Mouse (Mus musculus) midbrain, embryonic 14.5 days (tissue): Measurements from ENCODE around the gene Slc2a10. TPM values are rescaled to one million over a fixed set of nuclear protein-coding genes. Genes with fewer than 3 reads are reported as not detected.

ENCODE experiments used
- ATAC-seq: fragments of 200-750 bp; cut with Nextera tagmentation; 2 replicates; pipeline ENCODE4 v1.8.0; 2017; ENCODE audit warnings: moderate number of reproducible peaks, moderate library complexity; ENCODE audit not compliant: low FRiP score, low TSS enrichment
- DNase-seq: peaks from one replicate; pipeline ENCODE4 v3.0.0-alpha.2; 2015
- H3K27ac ChIP-seq: fragments of 300-500 bp; sonication (generic); replicated peaks from 2 replicates; pipeline ENCODE4 v1.5.1; 2014; ENCODE audit warnings: mild to moderate bottlenecking, low read depth, low read length, moderate library complexity
- H3K27me3 ChIP-seq: fragments of 300-500 bp; sonication (generic); 2 replicates; pipeline ENCODE4 v1.6.1; 2014; ENCODE audit warnings: low read length, control low read depth, mixed read lengths; ENCODE audit not compliant: control insufficient read depth, insufficient read depth
- H3K36me3 ChIP-seq: fragments of 300-500 bp; sonication (generic); 2 replicates; pipeline ENCODE4 v1.6.1; 2014; ENCODE audit warnings: low read length, control low read depth; ENCODE audit not compliant: control insufficient read depth, insufficient read depth
- H3K4me1 ChIP-seq: fragments of 300-500 bp; sonication (generic); 2 replicates; pipeline ENCODE4 v1.6.1; 2014; ENCODE audit warnings: mild to moderate bottlenecking, antibody characterized with exemption, low read length, control low read depth; ENCODE audit not compliant: control insufficient read depth, insufficient read depth
- H3K4me2 ChIP-seq: fragments of 300-500 bp; sonication (generic); 2 replicates; pipeline ENCODE4 v1.6.1; 2014; ENCODE audit warnings: mild to moderate bottlenecking, low read length, moderate library complexity
- H3K4me3 ChIP-seq: fragments of 300-500 bp; sonication (generic); replicated peaks from 2 replicates; pipeline ENCODE4 v1.5.1; 2014; ENCODE audit warnings: low read depth, low read length
- H3K9ac ChIP-seq: fragments of 300-500 bp; sonication (generic); replicated peaks from 2 replicates; pipeline ENCODE4 v1.6.1; 2014; ENCODE audit warnings: mild to moderate bottlenecking, low read length, moderate library complexity
- H3K9me3 ChIP-seq: fragments of 300-500 bp; sonication (generic); 2 replicates; pipeline ENCODE4 v1.6.1; 2016; ENCODE audit warnings: low read length, control low read depth, mixed read lengths; ENCODE audit not compliant: control insufficient read depth
- WGBS: fragments of 180-500 bp; shearing (Covaris S2); extraction: QIAGEN DNeasy Blood & Tissue Kit; methylation state at CpG from one replicate; pipeline ENCODE4 v1.1.7; 2014; 5-methylcytosine and 5-hydroxymethylcytosine counted together
- polyA plus RNA-seq: library from polyadenylated mRNA; unstranded; fragments of >200 nt; fragmentation: Nextera tagmentation; extraction: Ambion mirVana; gene quantifications from 2 replicates; pipeline ENCODE4 v1.2.1, GENCODE M21; 2014

The Slc2a10 gene
- polyA plus RNA-seq, 1 experiment from 2014 or later, result 1.8 TPM

DNA sequence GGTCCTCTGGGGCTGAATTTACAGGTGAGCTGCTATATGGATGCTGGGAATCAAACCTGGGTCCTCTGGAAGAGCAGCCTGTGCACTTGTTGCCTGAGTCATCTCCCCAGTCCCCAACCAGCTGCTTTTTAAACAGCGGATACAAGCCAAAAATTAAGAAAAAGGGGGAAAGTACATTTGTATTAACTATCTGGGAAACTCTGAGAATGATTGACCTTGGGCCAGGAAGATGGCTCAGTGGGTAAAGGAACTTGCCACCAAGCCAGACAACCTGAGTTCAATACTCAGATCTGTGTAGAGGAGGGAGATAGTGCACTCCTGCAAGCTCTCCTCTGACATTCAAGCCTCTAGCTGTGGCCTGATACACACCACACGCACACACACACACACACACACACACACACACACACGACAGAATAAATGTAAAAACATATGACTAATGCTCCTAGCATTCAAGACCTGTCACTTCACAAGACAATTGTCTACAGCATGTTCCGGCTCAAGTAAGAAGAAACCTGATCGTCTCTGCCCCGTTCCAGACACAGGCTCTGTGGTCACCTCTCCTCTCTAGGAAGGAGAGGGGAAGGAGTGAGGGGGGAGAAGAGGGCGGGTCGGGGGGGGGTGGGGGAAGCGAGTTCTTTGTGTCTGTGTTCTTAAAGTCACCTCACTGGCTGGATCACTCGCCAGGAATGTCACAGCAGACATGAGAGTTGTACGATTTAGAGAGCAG is 56.1 kb downstream of the Slc2a10 start:
- H3K9ac ChIP-seq, result no peak overlapping the region
- H3K36me3 ChIP-seq, result no peaks in the 10 kb centered on the region
- H3K4me3 ChIP-seq, result no peak overlapping the region
- H3K27ac ChIP-seq, result no peak overlapping the region
- peaks cover 8% of the 10 kb centered on the region; the same call in 1 of the 2 replicates for H3K4me1 ChIP-seq
- no peaks in the 10 kb centered on the region for H3K27me3 ChIP-seq
- ATAC-seq, result no peak
- H3K4me2 ChIP-seq, result no peak overlapping the region
- WGBS, result 27% methylated on average over 11 of the region's 11 CpGs
- no peaks in the 10 kb centered on the region for H3K9me3 ChIP-seq
- no peak for DNase-seq

DNA sequence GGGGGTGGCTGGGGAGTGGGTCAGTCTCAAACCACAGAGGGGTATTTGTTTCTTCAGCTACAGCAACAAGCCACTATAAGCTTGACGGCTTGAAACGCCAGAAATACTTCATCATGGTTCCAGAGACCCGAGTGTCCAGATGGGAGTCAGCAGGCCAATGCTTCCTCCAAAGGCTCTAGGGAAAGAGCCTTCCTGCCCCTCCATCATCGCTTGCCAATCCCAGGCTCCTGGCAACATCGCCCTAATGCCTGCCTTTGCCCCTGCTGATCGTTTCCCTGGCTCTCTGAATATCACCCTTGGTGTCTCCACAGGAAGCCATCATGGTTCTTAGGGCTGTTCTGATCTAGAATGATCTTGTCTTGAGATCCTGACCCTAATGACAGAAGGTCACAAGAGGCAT is 58.3 kb downstream of the Slc2a10 start:
- Histone ChIP-seq H3K9ac (no peak overlapping the region), H3K4me3 (no peak overlapping the region), H3K27me3 (no peaks in the 10 kb centered on the region), H3K9me3 (no peaks in the 10 kb centered on the region), H3K36me3 (no peaks in the 10 kb centered on the region), H3K27ac (no peak overlapping the region), H3K4me2 (no peak overlapping the region), H3K4me1 (peaks cover 8% of the 10 kb centered on the region; the same call in 1 of the 2 replicates)
- ATAC-seq, result no peak
- DNase-seq, result no peak
- 69% methylated on average over 6 of the region's 6 CpGs for WGBS

DNA sequence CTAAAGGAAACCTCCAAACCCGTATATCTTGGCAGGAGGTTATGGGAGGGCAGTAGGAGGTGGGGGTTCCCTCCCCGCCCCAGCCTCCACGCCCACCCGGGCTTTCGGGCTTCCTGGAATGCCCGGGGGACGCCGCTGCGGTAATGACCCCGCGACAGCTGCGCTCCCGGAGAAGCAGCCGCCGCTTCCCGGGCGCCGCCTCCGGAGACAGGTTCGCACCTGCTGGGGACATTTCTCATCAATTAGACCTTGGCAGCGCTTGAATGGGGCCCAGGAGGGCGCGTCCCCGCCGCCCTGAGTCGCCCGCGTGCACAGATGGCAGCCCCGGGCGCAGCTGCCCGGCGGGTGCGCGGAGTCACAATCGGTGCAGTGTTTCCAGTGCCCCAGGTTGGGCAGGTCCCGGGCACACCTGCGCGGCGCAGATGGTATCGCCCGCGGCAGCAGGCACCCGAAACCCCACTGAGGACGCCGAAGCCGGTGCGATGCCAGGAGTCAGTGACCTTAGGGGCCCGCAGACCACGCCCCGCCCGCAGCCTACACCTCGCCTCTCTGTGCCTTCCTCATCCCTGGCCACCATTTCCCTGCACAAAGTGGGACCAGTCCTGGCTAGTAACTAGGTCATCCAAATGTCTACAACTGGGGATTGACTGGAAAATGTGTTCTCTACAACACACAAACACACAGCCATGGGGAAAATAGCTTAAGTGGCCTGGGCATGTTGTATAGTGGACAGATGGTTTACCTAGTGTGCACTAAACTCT is 59.9 kb downstream of the Slc2a10 start:
- Histone ChIP-seq H3K4me2 (peak overlapping the region; percentile 84), H3K4me1 (peaks cover 8% of the 10 kb centered on the region; the same call in 1 of the 2 replicates), H3K27me3 (no peaks in the 10 kb centered on the region), H3K4me3 (peak overlapping the region; percentile 40), H3K36me3 (no peaks in the 10 kb centered on the region), H3K9me3 (no peaks in the 10 kb centered on the region), H3K9ac (peak overlapping the region; percentile 53), H3K27ac (peak overlapping the region; percentile 49)
- 1% methylated on average over 52 of the region's 52 CpGs for WGBS
- ATAC-seq (peak; percentile 68; the same call in 1 of the 2 replicates), DNase-seq (peak; percentile 80)

DNA sequence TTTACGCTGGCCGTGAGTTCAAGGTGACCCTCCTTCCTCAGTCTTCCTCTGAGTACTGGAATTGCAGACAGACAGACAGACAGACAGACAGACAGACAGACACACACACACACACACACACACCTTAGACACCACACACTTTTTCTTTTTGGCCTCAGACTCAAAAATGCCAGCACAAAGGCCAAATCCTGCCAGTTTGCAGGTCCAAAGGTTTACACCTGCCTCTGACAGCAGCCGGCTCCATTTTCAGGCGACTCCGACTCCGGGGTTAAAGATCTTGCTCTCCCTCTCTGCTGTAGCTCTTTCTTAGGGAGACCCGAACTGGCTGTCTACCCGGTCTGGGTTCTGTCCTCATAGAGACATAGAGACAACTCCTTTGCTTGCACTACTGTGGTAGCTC is 60.5 kb downstream of the Slc2a10 start:
- no peaks in the 10 kb centered on the region for H3K27me3 ChIP-seq
- no peaks in the 10 kb centered on the region for H3K9me3 ChIP-seq
- no peak overlapping the region for H3K9ac ChIP-seq
- H3K27ac ChIP-seq, result peak overlapping the region; percentile 49; the same call in 1 of the 2 replicates
- H3K36me3 ChIP-seq, result no peaks in the 10 kb centered on the region
- H3K4me3 ChIP-seq, result no peak overlapping the region
- WGBS, result 56% methylated on average over 8 of the region's 8 CpGs
- peaks cover 8% of the 10 kb centered on the region; the same call in 1 of the 2 replicates for H3K4me1 ChIP-seq
- no peak overlapping the region for H3K4me2 ChIP-seq
- ATAC-seq, result no peak
- DNase-seq, result no peak

DNA sequence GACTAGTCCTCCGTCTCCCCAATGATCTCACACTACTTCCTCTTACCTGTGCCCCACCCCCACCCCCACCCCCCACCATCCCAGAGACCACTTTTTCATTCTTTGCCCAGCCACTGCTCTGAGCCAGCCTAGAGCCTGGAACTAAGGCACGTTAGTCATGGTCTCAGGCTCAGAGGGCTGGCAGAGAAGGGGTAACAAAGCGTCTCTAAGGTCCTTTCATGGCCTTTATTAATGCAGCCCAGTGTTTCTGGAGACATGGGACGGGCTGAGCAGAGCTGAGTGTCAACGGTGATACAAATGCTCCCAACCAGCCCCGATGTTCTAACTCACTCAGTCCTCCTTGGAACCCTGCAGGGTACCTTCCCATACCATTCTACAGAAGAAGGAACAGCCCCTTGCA is 61.0 kb downstream of the Slc2a10 start:
- peak; percentile 59 for DNase-seq
- WGBS, result 7% methylated on average over 6 of the region's 6 CpGs

DNA sequence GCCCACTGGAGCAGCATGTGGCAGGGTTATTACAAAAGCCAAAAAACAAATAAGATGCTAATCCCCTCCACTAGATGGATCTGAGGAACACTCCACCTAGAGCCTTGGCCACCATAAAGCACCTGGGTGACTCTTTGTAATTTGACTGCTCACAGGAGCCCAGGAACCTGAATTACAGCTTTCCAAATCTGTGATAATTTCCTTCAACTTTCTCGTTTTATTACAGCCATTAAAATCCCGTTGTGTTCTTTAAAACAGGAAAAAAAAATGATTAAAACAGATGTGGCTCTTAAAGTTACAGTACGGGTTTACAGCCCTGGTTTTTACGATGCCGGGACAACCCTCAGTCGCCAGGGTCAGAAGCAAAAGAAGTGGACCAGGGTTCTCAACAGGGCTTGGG is 63.3 kb downstream of the Slc2a10 start:
- Histone ChIP-seq H3K9ac (no peak overlapping the region), H3K27me3 (no peaks in the 10 kb centered on the region), H3K27ac (no peak overlapping the region), H3K9me3 (no peaks in the 10 kb centered on the region), H3K4me1 (peaks cover 8% of the 10 kb centered on the region; the same call in 1 of the 2 replicates), H3K36me3 (no peaks in the 10 kb centered on the region), H3K4me3 (no peak overlapping the region), H3K4me2 (no peak overlapping the region)
- 89% methylated on average over 6 of the region's 6 CpGs for WGBS
- DNase-seq, result no peak
- ATAC-seq, result no peak

More for the DNA sequence above, 61.0 kb downstream of the Slc2a10 start:
- Histone ChIP-seq H3K27me3 (no peaks in the 10 kb centered on the region), H3K36me3 (no peaks in the 10 kb centered on the region), H3K4me1 (peaks cover 8% of the 10 kb centered on the region; the same call in 1 of the 2 replicates), H3K4me3 (no peak overlapping the region), H3K27ac (peak overlapping the region; percentile 60), H3K4me2 (no peak overlapping the region), H3K9ac (no peak overlapping the region), H3K9me3 (no peaks in the 10 kb centered on the region)
- ATAC-seq, result peak; percentile 40; the same call in 1 of the 2 replicates

DNA sequence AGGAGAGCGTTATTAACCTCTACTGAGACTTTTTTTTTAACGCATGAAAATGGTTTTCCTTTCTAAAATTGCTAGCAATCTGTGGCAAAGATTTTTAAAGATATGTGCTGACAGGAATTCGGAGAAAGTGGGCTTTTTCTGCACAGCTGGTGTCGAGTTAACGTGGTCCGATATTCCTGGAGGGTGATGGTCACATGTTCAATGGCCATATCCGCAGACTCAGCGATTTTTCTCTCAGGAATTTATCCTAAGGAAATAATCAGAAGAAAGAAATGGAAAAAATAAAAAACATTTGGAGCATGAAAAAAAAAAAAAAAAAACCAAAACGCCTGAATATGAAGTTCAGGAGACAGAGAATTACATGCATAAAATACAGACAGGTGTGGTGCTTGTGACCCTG is 64.2 kb downstream of the Slc2a10 start:
- Histone ChIP-seq H3K36me3 (no peaks in the 10 kb centered on the region), H3K4me2 (no peak overlapping the region), H3K27me3 (no peaks in the 10 kb centered on the region), H3K9me3 (no peaks in the 10 kb centered on the region), H3K4me1 (peaks cover 8% of the 10 kb centered on the region; the same call in 1 of the 2 replicates), H3K9ac (no peak overlapping the region), H3K4me3 (no peak overlapping the region), H3K27ac (no peak overlapping the region)
- ATAC-seq (no peak), DNase-seq (no peak)
- 71% methylated on average over 9 of the region's 9 CpGs for WGBS

DNA sequence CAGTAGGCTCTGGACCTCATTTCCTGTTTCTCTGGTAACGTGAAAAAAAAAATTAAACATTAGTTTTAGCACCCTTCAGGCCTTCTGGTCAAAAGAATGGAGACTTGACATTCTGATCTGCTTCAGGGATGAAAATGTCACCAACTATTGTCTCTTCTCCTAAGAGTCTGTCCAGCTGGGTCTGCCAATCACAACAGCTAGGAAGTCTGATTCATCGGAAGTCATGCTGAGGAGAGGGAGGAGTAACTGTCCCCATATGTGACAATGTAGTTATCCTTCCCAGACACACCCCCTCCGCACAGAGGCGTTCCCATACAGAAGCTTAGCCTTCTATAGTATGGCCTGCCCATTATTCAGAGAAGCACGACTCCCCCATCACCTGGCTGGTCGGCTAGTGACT is 65.3 kb downstream of the Slc2a10 start:
- H3K4me2 ChIP-seq, result no peak overlapping the region
- no peaks in the 10 kb centered on the region for H3K36me3 ChIP-seq
- H3K4me1 ChIP-seq, result no peaks in the 10 kb centered on the region
- ATAC-seq (no peak), DNase-seq (no peak)
- no peak overlapping the region for H3K9ac ChIP-seq
- 13% methylated on average over 6 of the region's 6 CpGs for WGBS
- no peaks in the 10 kb centered on the region for H3K9me3 ChIP-seq
- no peak overlapping the region for H3K27ac ChIP-seq
- no peaks in the 10 kb centered on the region for H3K27me3 ChIP-seq
- no peak overlapping the region for H3K4me3 ChIP-seq
